Mouse (Mus musculus) liver, embryonic 12.5 days (tissue): ENCODE data around the gene Cipc. TPM values are rescaled to one million over a fixed set of nuclear protein-coding genes. Genes with fewer than 3 reads are reported as not detected.
A peak's percentile ranks its signal among the peaks of the same experiment; 100 is the strongest.

ENCODE experiments used
- ATAC-seq: fragments of 200-750 bp; cut with Nextera tagmentation; 2 replicates; pipeline ENCODE4 v1.8.0; 2017; ENCODE audit warnings: moderate number of reproducible peaks, mild to moderate bottlenecking, moderate library complexity
- H3K27ac ChIP-seq: fragments of 300-500 bp; sonication (generic); 2 replicates; pipeline ENCODE4 v1.5.1; 2016; ENCODE audit warnings: mild to moderate bottlenecking
- H3K27me3 ChIP-seq: fragments of 300-500 bp; sonication (generic); replicated peaks from 2 replicates; pipeline ENCODE4 v1.6.1; 2016; ENCODE audit warnings: mild to moderate bottlenecking, moderate library complexity
- H3K36me3 ChIP-seq: fragments of 300-500 bp; sonication (generic); 2 replicates; pipeline ENCODE4 v1.6.1; 2016; ENCODE audit warnings: mild to moderate bottlenecking, moderate library complexity
- H3K4me1 ChIP-seq: fragments of 300-500 bp; sonication (generic); 2 replicates; pipeline ENCODE4 v1.6.1; 2016
- H3K4me2 ChIP-seq: fragments of 300-500 bp; sonication (generic); 2 replicates; pipeline ENCODE4 v1.6.1; 2016; ENCODE audit warnings: mild to moderate bottlenecking, moderate library complexity
- H3K4me3 ChIP-seq: fragments of 300-500 bp; sonication (generic); 2 replicates; pipeline ENCODE4 v1.5.1; 2016; ENCODE audit warnings: mild to moderate bottlenecking, moderate library complexity
- H3K9ac ChIP-seq: fragments of 300-500 bp; sonication (generic); 2 replicates; pipeline ENCODE4 v1.6.1; 2016; ENCODE audit warnings: mild to moderate bottlenecking, moderate library complexity
- H3K9me3 ChIP-seq: fragments of 300-500 bp; sonication (generic); replicated peaks from 2 replicates; pipeline ENCODE4 v1.6.1; 2016; ENCODE audit warnings: mild to moderate bottlenecking, moderate library complexity
- WGBS: fragments of 180-500 bp; shearing (Covaris S2); methylation state at CpG from one replicate; pipeline ENCODE4 v1.1.7; 2016; ENCODE audit not compliant: insufficient replicate concordance; 5-methylcytosine and 5-hydroxymethylcytosine counted together
- polyA plus RNA-seq: library from polyadenylated mRNA; unstranded; fragments of >200 nt; fragmentation: Nextera tagmentation; extraction: Ambion mirVana; gene quantifications from 2 replicates; pipeline ENCODE4 v1.2.1, GENCODE M21; 2016

Gene Cipc
- polyA plus RNA-seq, 1 experiment from 2014 or later = 18.0 TPM

DNA sequence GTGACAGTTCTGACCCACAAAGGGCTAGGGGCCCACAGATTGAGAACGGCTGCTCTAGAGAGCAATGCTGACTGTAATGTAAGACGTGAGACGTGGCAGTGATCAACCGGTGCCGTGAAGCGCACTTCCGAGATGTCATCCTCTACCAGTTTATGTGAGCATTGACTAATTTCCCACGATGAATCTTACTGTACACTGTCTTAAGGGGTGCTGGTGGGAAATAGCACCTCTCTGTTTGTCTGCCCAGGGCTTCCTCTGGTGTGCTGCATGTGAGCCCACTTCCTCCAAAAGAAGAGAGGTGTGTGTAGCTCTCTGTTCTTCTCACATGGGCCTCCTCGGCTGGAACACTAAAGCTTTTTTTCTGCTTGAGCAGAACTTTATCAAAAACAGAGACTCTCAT is 2.7 kb downstream of the Cipc start:
- 0 out of 2 replicates have a peak overlapping the region, but pooled peaks have one; percentile 0 for H3K27ac ChIP-seq
- 77% methylated on average over 9 of the region's 9 CpGs for WGBS

DNA sequence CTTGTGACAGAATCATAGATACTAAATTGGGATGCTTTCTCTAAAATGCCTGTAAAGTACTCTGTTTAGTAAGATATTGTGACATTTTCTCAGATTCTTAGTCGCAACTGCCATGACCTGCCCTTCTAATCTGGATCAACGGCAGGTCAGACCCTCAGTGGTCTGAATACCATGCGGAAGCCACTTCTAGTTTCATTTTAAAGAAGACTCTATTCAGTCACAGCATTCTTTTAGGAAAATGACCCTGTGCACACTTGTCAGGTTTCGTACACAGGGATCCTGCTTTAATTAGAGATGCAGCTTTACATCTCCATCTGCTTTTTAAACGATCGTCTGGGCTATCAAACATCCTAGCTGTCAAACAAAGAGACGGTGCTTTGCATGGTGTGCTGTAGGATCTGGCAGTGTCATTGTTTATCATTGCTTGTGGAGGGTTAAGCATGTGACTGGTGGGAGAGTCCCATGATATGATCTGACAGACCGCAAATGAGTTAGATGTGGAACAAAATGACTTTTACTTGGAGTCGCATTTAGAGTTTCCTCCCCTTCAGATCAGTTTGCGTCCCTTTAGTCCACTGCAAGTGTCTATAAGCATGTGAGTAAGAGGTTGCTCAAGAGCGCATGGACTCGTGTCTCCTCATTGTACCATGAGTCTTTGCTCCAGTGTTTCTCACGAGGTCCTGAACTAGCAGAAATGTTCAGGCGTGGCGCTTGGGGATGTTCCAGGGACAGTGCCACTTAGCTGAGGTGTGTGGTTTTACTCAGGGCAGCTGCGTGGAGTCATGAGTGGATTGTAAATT is 3.5 kb downstream of the Cipc start:
- no peak for ATAC-seq
- Histone ChIP-seq H3K4me2 (peak overlapping the region; percentile 31), H3K27me3 (no peaks in the 10 kb centered on the region), H3K9ac (peak overlapping the region; percentile 31; the same call in 1 of the 2 replicates), H3K4me1 (peaks cover 43% of the 10 kb centered on the region), H3K4me3 (no peak overlapping the region), H3K9me3 (no peaks in the 10 kb centered on the region), H3K36me3 (peaks cover 33% of the 10 kb centered on the region), H3K27ac (0 out of 2 replicates have a peak overlapping the region, but pooled peaks have one; percentile 3)
- WGBS = 65% methylated on average over 16 of the region's 16 CpGs

More for the DNA sequence above, 2.7 kb downstream of the Cipc start:
- H3K4me1 ChIP-seq = peaks cover 47% of the 10 kb centered on the region
- no peak for ATAC-seq
- H3K9ac ChIP-seq = 0 out of 2 replicates have a peak overlapping the region, but pooled peaks have one; percentile 27
- H3K4me2 ChIP-seq = peak overlapping the region; percentile 31
- H3K36me3 ChIP-seq = peaks cover 26% of the 10 kb centered on the region
- no peaks in the 10 kb centered on the region for H3K27me3 ChIP-seq
- no peaks in the 10 kb centered on the region for H3K9me3 ChIP-seq
- no peak overlapping the region for H3K4me3 ChIP-seq

DNA sequence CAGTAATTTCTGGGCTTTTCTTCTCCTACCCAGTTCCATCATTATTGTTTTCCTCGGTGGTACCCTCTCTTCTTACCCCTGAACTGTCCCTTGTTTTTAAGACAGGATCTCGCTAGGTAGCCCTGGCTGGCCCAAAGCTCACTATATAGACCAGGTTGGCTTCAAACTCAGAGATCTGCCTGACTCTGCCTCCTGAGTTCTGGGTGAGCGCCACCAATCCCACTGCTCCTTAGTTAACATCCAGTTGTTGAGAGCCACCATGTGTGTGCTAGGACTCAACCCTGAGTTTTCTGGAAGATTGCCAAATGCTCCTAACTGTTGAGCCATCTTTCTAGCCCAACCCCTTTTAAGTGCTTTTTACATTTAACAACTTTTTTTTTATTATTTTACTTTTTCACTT is 4.1 kb downstream of the Cipc start:
- no peak for ATAC-seq
- H3K27ac ChIP-seq = no peak overlapping the region
- H3K4me3 ChIP-seq = no peak overlapping the region
- no peaks in the 10 kb centered on the region for H3K27me3 ChIP-seq
- peaks cover 38% of the 10 kb centered on the region for H3K4me1 ChIP-seq
- 0 out of 2 replicates have a peak overlapping the region, but pooled peaks have one; percentile 31 for H3K4me2 ChIP-seq
- peaks cover 39% of the 10 kb centered on the region for H3K36me3 ChIP-seq
- WGBS = 86% methylated on average over 3 of the region's 3 CpGs
- H3K9me3 ChIP-seq = no peaks in the 10 kb centered on the region
- H3K9ac ChIP-seq = no peak overlapping the region

DNA sequence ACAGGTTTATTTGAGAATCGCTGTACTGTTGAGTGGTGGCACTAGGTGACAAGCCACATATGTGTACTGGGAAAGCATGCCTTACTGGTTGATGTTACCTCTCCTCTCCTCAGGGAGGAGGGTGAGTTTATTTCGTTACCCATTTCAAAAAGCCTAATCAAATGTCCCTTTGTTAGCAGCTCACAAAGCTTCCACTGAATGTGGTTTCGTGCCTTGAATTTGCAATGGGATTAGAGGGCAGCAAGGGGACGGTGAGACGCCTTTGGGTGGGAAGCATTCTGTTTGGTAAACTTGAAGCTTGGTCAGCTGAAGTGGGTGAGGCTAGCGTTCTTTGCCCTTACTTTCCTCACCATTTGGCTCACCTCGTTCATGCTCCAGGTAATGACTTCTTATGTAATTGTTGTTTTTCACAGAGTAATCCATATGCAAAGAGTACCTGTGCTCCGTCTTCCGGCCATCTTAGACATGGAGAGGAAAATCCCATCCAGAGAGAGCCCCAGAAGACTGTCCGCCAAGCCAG is 5.5 kb downstream of the Cipc start:
- Histone ChIP-seq H3K36me3 (peaks cover 51% of the 10 kb centered on the region), H3K4me2 (no peak overlapping the region), H3K27ac (no peak overlapping the region), H3K27me3 (no peaks in the 10 kb centered on the region), H3K9me3 (no peaks in the 10 kb centered on the region), H3K4me1 (peaks cover 36% of the 10 kb centered on the region), H3K9ac (no peak overlapping the region), H3K4me3 (no peak overlapping the region)
- WGBS = 84% methylated on average over 10 of the region's 10 CpGs
- no peak for ATAC-seq

DNA sequence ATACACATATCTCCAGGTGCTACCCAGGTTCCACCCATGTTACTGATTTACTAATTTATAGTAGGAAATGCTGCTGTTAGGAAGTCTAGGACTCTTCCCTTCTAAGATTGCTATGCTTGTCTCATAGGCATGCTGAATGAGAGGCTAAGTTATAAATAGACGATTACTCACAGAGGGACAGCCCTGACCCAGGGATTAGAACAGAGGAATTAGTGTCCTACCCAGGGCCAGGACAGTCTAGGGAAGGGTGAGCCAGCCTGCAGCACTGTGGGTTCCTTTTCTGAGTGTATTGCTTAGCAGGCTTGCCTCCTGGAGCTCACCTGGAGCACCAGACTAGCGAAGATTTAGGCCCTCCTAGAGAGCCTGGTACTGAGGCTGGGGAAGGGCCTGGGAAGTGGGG is 9.1 kb downstream of the Cipc start:
- Histone ChIP-seq H3K4me1 (peaks cover 4% of the 10 kb centered on the region), H3K27ac (no peak overlapping the region), H3K36me3 (peaks cover 85% of the 10 kb centered on the region), H3K9ac (no peak overlapping the region), H3K4me2 (no peak overlapping the region), H3K27me3 (no peaks in the 10 kb centered on the region), H3K9me3 (no peaks in the 10 kb centered on the region), H3K4me3 (no peak overlapping the region)
- 88% methylated on average over 2 of the region's 2 CpGs for WGBS
- ATAC-seq = no peak

DNA sequence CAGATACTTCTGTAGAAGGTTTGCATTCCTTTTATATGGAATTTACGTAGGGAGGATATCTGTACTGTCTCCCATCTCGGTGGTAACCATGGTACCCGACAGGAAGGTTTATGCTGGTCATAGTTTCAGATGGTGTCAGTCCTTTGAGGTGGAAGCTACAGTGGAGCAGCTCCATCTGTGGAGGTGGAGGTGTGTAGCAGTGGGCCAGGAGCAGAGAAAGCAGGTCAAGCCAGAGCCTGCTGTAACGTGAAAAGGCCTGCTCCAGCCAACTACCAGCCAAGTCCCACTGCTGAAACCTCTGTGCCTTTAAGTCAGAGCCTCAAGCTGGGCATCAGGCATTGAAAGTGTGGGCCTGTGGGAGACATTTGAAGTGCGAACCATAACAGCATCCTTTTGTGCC is 11.7 kb downstream of the Cipc start:
- H3K4me3 ChIP-seq = no peak overlapping the region
- H3K9ac ChIP-seq = no peak overlapping the region
- peaks cover 94% of the 10 kb centered on the region for H3K36me3 ChIP-seq
- no peak for ATAC-seq
- H3K9me3 ChIP-seq = no peaks in the 10 kb centered on the region
- H3K4me1 ChIP-seq = no peaks in the 10 kb centered on the region
- H3K27me3 ChIP-seq = no peaks in the 10 kb centered on the region
- H3K4me2 ChIP-seq = no peak overlapping the region
- H3K27ac ChIP-seq = no peak overlapping the region
- 82% methylated on average over 5 of the region's 5 CpGs for WGBS

DNA sequence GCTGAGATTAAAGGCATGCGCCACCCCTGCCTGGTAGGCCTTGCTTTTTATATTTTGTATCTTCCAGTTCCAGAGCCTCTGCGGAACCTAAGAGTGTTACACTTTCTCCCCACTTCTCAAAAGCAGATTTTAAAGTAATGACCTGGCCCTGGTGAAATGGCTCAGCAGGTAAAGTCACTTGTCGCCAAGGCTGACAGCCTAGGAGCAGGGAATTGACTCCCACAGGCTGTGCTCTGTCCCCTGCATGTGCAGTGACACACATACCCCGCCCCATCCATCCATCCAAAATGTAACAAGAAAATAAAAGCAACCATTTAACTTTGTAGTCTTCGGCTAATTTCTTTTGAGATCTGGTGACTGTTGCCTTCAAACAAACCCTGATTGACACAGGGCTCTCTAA is 12.8 kb downstream of the Cipc start:
- H3K27me3 ChIP-seq = no peaks in the 10 kb centered on the region
- 92% methylated on average over 5 of the region's 5 CpGs for WGBS
- no peak for ATAC-seq
- no peak overlapping the region for H3K4me3 ChIP-seq
- no peak overlapping the region for H3K9ac ChIP-seq
- no peaks in the 10 kb centered on the region for H3K9me3 ChIP-seq
- H3K4me2 ChIP-seq = no peak overlapping the region
- no peak overlapping the region for H3K27ac ChIP-seq
- peaks cover 94% of the 10 kb centered on the region for H3K36me3 ChIP-seq
- H3K4me1 ChIP-seq = no peaks in the 10 kb centered on the region

DNA sequence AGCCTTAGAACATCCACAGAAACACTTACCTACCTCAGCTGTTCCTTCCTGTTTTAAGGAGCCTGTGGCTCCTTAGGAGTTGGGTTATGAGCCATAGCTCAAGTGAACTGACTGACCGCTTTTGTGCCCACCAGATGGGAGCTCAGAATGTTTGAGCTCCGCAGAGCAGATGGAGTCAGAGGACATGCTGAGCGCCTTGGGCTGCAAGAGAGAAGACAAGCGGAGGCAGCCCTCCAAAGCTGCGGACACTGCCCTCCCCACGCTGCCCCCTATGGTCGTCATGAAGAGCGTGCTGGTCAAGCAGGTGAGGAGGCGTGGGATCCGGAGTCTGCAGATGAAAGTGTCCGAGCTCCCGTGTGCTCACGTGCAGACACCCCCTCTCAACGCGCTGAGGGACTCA is 13.3 kb downstream of the Cipc start:
- Histone ChIP-seq H3K27ac (no peak overlapping the region), H3K9ac (no peak overlapping the region), H3K9me3 (no peaks in the 10 kb centered on the region), H3K27me3 (no peaks in the 10 kb centered on the region), H3K4me2 (no peak overlapping the region), H3K36me3 (peaks cover 94% of the 10 kb centered on the region), H3K4me1 (no peaks in the 10 kb centered on the region), H3K4me3 (no peak overlapping the region)
- 88% methylated on average over 15 of the region's 15 CpGs for WGBS
- no peak for ATAC-seq

DNA sequence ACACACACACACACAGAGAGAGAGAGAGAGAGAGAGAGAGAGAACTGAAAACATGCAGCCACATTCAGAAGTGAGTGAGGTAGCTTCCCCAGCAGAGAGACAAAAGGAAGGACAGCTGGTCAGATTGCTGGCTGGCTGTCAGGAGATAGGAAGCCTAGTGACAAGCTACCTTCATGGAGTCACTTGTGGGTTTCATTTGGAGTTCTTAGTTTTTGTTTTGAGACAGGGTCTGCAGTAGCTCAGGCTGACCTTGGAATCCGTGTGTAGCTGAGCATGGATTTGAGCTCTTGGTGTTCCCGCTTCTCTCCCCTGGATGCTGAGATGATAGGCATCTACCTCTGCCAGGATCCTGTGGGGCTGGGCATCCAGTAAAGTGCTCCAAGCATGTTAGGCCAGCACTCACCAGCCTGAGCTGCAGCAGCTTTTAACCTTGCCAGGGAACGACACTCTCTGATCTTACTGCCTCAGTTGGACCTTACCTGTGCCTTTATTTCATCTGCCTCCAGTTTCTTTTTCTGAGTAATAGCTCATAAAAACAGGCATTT is 14.0 kb downstream of the Cipc start:
- H3K27ac ChIP-seq = no peak overlapping the region
- H3K9ac ChIP-seq = no peak overlapping the region
- no peaks in the 10 kb centered on the region for H3K9me3 ChIP-seq
- H3K27me3 ChIP-seq = no peaks in the 10 kb centered on the region
- peaks cover 86% of the 10 kb centered on the region for H3K36me3 ChIP-seq
- H3K4me3 ChIP-seq = no peak overlapping the region
- 91% methylated on average over 3 of the region's 3 CpGs for WGBS
- H3K4me2 ChIP-seq = no peak overlapping the region
- H3K4me1 ChIP-seq = no peaks in the 10 kb centered on the region
- no peak for ATAC-seq

DNA sequence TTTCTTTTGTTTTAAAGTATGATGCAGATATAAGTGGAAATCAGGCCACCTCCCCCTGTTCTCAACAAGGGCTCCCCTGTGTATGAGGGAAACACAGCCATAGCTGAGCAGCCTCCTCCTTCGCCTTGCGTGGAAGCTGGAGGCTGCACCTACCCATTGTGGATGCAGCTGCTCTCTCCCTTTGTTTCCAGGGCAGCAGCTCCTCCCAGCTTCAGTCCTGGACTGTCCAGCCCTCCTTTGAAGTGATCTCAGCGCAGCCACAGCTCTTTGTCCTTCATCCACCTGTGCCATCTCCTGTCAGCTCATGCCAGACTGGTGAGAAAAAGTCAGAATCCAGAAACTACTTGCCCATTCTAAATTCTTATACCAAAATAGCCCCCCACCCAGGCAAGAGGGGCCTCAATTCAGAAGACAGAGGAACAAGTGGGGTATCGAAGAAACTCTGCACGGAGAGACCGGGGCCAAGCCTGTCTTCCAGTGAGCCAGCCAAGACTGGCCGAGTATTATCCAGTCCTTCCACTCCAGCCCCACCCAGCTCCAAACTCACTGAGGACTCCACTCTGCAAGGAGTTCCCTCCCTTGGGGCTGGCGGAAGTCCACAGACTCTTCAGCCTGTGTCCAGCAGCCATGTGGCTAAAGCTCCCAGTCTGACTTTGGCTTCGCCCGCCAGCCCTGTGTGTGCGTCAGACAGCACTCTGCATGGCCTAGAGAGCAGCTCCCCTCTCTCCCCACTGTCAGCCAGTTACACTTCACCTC is 14.9 kb downstream of the Cipc start:
- Histone ChIP-seq H3K9ac (no peak overlapping the region), H3K4me3 (no peak overlapping the region), H3K4me2 (no peak overlapping the region), H3K4me1 (no peaks in the 10 kb centered on the region), H3K9me3 (no peaks in the 10 kb centered on the region), H3K27ac (no peak overlapping the region), H3K27me3 (no peaks in the 10 kb centered on the region), H3K36me3 (peaks cover 81% of the 10 kb centered on the region)
- no peak for ATAC-seq
- 87% methylated on average over 11 of the region's 11 CpGs for WGBS

DNA sequence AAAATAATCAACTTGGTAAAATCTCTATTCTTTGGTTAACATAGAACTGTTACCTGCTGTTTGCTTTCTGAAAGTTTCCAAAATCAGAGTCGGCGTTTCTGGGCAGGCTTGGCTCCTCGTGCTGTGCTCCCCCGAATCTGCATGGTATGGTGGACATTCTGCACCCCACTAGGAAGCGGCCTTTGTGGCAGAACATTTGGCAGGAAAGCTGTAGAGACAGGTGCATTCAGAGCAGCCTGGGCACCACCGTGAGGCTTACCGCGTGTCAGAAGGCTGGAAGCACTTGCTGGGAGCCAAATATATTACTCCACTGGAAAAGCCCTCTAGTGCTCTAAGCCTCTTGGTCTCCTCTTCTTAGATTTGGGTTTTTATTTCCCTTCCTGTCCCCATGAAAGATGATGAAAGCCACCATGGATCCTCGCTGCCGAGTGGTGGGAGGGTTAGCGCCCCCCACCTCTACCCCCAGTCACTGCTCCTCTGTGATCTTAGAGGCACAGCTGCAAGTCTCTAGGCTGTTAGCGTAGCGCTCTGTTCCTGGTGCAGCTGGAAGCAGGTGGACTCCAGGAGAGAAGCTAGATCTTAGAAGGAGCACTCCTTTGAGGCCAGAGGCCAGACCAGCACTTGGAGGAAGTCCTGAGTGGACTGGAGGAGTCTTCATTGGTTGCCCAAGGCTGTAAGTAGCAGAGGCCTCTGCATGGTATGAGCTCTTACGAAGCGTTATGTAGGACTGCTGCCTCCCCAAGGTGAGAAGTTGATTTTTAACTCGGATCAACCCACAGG is 17.6 kb downstream of the Cipc start:
- Histone ChIP-seq H3K36me3 (peaks cover 57% of the 10 kb centered on the region), H3K9ac (no peak overlapping the region), H3K4me3 (no peak overlapping the region), H3K27ac (no peak overlapping the region), H3K4me1 (peaks cover 21% of the 10 kb centered on the region), H3K9me3 (no peaks in the 10 kb centered on the region), H3K4me2 (no peak overlapping the region), H3K27me3 (no peaks in the 10 kb centered on the region)
- WGBS = 85% methylated on average over 16 of the region's 16 CpGs
- no peak for ATAC-seq
